Mouse (Mus musculus) gonadal fat pad, adult 2 months (tissue): ENCODE measurements around the gene Pde3b. TPM values are rescaled to one million over a fixed set of nuclear protein-coding genes. Genes with fewer than 3 reads are reported as not detected.
"Not testable (repeated sequence)": the region's sequence is repeated elsewhere in the genome, so short reads cannot be mapped to it uniquely, and the experiment has no call there.

Experiments used
- DNase-seq: peaks from one replicate; pipeline ENCODE4 v3.0.0-alpha.2; 2012; ENCODE audit warnings: low read depth
- polyA plus RNA-seq: library from polyadenylated mRNA; depleted of rRNA; stranded (reverse); fragments of >200 nt; gene quantifications from 2 replicates; pipeline ENCODE4 v1.2.3, GENCODE M21; 2012; rRNA removed

The Pde3b gene
- polyA plus RNA-seq = 39.1 and 44.4 TPM in 2 replicates

GRCm38 (mm10) chr7:114414421-114415335 lies at the start of gene Pde3b:
Pde3b (plus strand) TSS chr7:114415281.
- DNase-seq = no peak

GRCm38 (mm10) chr7:114402130-114402529 lies 13.0 kb upstream of the Pde3b start:
- DNase-seq = no peak

- no peak for DNase-seq
Measured at GRCm38 (mm10) chr7:114415336-114416020, 397 bp downstream of the Pde3b start.

- DNase-seq = no peak
Measured at GRCm38 (mm10) chr7:114416021-114416845, 1.2 kb downstream of the Pde3b start.

GRCm38 (mm10) chr7:114419331-114419730 lies 4.2 kb downstream of the Pde3b start:
- not testable (repeated sequence) for DNase-seq

GRCm38 (mm10) chr7:114420918-114421317 lies 5.8 kb downstream of the Pde3b start:
- no peak for DNase-seq

- DNase-seq = no peak
Measured at GRCm38 (mm10) chr7:114422224-114422623, 7.1 kb downstream of the Pde3b start.

GRCm38 (mm10) chr7:114429768-114430167 lies 14.7 kb downstream of the Pde3b start:
- no peak for DNase-seq

- DNase-seq = no peak
Measured at GRCm38 (mm10) chr7:114431966-114432365, 16.9 kb downstream of the Pde3b start.

GRCm38 (mm10) chr7:114439726-114440125 lies 24.6 kb downstream of the Pde3b start:
- no peak for DNase-seq

- no peak for DNase-seq
Measured at GRCm38 (mm10) chr7:114440494-114440893, 25.4 kb downstream of the Pde3b start.

- DNase-seq = no peak
Measured at GRCm38 (mm10) chr7:114452876-114453275, 37.8 kb downstream of the Pde3b start.

GRCm38 (mm10) chr7:114453300-114453990 lies 38.4 kb downstream of the Pde3b start:
- no peak for DNase-seq

GRCm38 (mm10) chr7:114454858-114455257 lies 39.8 kb downstream of the Pde3b start:
- DNase-seq = no peak

- DNase-seq = no peak
Measured at GRCm38 (mm10) chr7:114456904-114457303, 41.8 kb downstream of the Pde3b start.

- DNase-seq = no peak
Measured at GRCm38 (mm10) chr7:114459909-114460308, 44.8 kb downstream of the Pde3b start.

GRCm38 (mm10) chr7:114461727-114462126 lies 46.6 kb downstream of the Pde3b start:
- DNase-seq = no peak

- no peak for DNase-seq
Measured at GRCm38 (mm10) chr7:114466358-114466757, 51.3 kb downstream of the Pde3b start.

- no peak for DNase-seq
Measured at GRCm38 (mm10) chr7:114472471-114472870, 57.4 kb downstream of the Pde3b start.

GRCm38 (mm10) chr7:114474889-114475288 lies 59.8 kb downstream of the Pde3b start:
- no peak for DNase-seq

GRCm38 (mm10) chr7:114477884-114478283 lies 62.8 kb downstream of the Pde3b start:
- DNase-seq = no peak
